Mouse (Mus musculus): ENCODE results near the gene Agps.

Agps gene

DNA sequence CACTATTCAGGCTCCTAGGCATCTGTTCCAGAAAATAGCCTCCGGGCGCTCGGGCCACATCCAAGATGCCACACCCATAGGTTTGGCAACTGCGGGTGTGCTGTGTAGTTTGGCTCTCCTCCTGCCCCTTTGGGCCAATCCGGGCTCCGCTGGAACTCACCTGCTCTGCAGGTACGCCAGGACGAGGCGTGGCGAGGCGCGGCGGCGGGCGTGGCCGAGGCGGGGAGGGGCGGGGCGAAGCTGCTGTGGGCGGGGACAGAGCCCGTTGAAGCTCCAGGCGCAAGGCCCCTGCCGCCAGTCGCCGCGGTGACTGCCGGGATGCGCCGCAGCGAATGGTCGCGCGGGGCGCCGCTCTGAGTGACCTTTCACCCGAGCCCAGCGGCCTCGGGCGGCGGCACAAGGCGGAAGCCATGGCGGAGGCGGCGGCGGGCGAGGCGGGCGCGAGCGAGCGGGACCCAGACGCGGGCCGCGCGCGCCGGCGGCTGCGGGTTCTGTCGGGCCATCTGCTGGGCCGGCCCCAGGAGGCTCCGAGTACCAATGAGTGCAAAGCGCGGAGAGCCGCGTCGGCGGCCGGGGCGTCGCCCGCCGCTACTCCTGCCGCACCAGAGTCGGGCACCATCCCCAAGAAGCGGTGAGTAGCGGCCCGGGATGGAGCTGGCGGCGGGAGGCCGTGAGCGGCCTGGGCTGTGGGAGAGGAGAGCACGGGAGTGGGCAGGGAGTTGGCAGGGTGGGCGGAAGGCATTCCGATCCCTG, at the start of gene Agps:
Gene Agps (plus strand): TSS at position 297 of the 753 bp plus-strand sequence.
- peak; percentile 85 to 86 for DNase-seq

DNA sequence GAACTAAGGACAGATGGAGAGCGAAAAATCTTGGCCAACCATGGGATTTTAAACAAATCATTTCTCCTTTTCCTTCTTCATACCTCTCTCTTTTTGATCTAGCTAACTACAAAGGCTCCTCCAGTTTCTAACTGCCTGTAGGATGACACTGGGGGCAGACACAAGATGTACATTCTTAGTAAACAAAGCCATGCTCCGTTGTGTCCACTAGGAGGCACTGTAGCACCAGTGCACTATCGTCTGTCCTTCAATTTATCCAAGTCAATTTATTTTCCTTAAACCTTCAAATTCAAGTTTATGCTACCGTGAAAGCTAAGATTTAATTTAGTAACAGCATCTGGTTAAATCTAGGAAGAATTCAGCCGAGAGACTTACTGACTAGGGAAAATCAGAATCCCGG, 45.9 kb upstream of the Agps start:
- DNase-seq, result peak in 1 of 2 experiments; percentile 36

DNA sequence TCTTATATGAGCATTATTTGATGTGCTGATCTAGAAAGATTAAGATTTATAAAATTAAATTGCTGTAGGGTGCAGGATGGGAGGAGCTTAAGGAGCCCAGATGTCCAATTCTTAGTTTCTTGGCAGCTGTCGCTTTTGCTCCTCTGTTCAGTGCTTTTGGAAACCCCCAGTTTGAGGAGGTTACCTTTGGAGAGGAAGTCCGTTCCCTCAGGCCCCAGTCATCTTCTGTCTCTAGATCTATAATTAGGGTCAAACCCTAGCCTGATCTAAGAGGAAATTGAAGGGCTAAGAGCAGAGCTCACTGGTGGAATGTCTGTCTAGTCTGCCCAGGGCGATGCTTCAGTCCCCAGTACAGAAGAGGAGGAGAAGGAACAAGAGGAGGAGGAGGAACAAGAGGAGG, 43.5 kb upstream of the Agps start:
- no peak for DNase-seq

DNA sequence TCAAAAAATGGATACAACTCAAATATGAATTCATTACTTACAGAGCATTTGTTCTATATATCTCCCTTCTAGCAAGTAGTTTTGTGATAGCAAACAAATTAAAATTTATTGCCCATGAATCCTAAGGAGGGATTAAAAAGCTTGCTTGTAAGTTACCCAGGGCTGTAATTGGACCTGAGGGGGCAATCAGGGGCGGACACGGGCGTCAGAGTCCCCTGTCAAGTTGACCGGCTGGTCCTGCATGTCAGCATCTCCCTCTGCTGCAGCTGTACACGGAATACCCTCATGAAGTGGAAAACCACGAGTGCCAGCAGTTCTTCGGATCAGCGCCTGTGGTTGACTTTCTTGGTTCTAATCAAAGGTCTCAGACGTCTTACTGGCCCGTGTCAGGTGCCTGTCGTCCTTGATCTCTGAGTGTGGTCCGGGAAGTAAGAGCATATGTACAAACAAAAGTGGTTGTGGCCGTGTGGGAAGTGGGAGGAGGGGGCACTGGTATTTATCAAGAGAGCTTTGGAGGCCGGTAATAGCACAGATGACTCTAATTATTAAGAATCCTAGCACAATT, 41.9 kb upstream of the Agps start:
- DNase-seq, result no peak

DNA sequence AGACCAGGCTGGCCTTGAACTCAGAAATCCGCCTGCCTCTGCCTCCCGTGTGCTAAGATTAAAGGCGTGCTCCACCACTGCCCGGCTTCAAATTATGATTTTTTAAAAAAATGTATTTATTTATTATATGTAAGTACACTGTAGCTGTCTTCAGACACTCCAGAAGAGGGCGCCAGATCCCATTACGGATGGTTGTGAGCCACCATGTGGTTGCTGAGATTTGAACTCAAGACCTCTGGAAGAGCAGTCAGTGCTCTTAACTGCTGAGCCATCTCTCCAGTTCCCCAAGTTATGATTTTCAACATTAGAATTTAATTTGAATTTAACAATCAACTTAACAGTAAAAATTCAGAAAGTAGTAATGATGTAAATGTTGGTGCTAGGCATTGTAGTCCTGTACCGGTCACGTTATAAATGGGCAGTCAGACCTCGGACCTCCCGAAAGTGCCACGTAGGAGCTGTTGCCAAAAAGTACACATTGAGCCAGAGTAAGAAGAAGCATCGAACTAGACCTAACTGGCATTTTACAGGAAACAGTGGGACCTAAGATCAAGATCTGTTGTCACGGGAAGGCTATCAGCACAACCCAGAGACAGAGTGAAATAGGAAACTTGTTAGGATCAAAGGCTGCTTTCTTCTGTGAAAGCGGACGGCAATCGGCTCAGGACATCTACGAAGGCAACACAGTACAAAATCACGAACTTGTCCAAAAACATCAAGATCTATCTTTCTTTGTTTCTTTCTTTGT, 40.2 kb upstream of the Agps start:
- no peak for DNase-seq

DNA sequence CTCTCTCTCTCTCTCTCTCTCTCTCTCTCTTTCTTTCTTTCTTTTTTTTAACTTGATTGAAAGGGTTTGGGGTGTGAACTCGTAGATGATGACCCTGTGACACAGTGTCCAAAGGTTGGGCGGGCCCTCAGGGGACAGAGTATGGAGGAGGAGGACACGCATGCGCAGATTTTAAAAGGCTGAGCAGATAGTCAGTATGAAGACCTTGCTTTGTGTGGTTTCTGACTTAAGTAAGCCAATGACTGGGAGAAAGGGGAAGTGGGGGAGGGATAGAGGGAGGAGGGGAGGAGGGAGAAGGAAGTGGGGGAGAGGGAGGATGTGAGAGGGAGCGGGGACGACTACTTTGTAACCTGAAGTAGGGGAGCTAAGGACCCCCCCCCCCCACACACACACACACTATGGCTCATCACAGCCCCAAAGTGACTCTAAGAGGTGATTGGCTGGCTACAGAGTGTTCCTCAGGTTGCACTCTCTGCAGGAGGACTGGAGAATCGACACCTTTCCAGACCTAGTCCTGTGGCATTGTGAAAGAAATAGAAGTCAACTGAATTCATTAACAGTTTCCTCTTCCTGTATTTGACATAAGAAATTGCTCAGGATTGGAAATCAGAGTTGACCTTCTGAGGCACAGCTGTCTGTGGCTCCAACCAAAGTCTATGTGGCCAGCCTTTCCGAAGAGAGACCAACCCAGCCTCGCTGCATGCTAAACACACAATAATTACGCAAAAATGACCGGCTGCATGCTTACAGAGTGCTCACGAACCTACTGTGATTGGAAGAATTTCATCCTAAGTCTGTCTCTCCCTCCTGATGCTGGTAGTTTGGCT, 39.4 kb upstream of the Agps start:
- DNase-seq, result peak; percentile 23 to 51

DNA sequence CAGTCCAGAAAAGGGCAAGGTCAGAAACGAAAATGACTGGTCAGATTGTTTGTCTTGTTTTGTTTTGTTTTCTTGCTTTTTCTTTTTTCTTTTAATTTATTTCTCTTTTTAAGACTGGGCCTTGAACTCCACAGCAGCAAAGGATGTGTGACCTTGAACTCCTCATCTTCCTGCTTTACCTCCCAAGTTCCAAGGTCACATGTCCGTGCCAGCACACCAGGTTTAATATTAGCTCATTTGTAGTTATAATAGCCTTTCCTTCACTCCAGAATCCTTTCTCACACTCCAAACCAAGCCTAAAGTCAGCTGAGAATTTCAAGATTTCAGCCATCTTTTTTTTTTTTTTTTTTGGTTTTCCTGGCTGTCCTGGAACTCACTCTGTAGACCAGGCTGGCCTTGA, 35.8 kb upstream of the Agps start:
- no peak for DNase-seq

DNA sequence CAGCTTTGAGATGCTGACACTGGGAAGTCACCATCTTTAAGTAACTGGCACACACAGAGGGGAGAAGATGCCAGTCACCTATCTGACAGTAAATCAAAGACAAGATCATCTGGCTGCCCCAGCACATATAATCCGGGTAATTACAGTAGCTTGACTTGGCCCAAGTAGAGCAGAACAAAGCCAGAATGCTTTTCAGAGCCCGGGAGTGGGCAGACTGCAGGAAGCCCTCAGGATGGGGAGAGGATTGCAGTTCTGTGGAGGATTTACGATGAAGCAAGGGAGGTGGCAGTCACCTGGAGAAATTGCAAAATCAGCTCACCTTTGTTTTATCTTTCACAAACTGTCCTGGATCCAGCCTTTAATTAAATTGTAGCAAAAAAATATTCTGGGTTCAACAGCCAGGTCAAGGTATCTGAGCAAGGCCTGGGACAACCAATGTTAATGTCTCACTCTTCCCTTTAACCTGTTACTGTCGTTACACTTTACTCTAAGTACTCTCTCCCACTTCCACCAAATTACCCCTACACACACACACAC, 33.5 kb upstream of the Agps start:
- DNase-seq, result no peak

DNA sequence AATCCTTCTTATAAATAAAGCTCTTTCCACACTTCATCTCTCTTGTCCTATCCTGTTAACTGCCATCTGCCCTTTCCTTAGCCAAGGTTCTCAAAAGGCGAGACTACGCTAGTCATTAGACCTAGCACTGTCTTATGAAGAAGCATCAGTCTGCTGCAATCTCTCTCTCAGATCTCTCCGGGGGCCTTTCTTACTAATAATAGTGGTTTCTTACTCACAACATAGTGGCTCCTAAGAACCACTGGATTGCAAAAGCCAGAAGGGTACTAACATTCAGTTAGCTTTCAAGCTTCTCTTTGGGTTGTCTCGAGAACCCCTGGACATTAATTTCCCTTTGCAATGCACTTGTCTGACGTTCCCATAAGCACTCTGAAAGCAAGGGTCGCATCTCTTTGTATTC, 26.2 kb upstream of the Agps start:
- DNase-seq, result no peak

DNA sequence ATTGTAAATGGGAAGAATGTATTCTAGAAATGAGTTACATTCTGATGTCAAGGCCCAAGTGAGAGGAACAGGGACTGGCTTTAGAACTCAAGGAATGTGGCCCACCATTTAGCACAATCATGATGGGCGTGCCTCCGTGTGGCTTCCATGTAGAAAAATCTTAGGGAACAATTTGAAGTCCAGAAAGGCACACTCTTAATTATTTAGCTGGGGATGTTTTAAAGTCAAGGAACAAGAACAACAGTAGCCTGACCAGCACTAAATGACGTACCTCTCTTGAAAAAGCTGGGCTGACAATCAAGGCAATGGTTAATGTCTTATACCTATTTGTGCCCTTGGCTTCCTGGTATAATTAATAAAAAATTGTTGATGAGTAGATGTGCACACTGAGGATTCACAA, 25.1 kb upstream of the Agps start:
- no peak for DNase-seq

DNA sequence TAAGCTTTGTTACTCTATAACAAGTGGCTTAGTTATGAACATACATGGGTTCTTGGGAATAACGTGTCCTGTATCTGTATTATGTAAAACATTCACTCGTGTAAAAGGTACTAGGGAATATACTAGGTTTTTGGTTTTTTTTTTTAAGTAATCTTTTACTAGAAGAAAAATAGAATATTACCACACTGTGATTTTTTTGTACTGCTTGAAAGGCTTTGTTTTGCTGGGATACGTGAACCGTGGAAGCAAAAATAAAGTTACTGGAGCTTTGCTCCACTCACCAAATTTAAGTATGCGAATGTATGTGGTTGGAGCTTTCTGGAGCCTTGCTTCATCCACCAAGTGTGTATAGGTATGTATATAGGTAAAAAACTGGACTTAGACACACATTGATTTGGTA, 24.5 kb upstream of the Agps start:
- DNase-seq, result no peak

DNA sequence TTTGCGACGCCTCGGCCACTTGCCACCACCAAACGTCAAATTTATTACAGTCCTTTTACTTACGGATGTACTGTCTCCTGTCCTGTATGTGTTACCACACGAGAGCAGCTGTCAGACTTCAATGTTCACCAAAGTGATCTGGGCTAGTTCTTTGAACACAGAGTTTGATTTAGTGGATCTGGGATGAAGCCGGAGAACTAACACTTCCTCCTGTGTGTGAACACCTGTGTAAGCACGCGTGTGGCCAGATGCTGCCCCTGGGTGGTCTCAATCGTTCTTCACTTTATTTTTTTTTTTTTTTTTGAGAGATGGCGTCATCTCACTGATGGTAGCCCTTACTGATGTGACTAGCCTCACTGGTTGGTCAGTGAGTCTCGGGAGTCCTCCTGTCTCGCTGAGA, 17.1 kb upstream of the Agps start:
- DNase-seq, result no peak

DNA sequence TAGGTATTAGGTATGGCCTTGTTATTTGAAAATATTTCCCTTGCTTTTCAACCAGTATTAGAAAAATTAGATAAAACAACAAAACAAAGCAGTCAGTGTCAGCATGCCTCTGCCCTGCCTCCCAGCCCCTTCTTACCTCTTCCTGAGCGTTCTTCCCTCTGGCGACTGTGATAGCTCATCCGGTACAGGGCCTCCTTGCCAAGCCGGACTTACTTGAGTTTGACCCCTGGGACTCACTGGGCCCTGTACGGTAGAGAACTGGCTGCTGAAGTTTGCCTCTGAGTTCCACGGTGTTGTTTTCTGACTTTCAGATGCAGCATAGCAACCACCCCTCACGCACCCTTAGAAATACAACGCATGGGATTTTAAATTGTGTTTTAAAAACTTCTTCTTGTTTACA, 16.5 kb upstream of the Agps start:
- DNase-seq, result no peak

DNA sequence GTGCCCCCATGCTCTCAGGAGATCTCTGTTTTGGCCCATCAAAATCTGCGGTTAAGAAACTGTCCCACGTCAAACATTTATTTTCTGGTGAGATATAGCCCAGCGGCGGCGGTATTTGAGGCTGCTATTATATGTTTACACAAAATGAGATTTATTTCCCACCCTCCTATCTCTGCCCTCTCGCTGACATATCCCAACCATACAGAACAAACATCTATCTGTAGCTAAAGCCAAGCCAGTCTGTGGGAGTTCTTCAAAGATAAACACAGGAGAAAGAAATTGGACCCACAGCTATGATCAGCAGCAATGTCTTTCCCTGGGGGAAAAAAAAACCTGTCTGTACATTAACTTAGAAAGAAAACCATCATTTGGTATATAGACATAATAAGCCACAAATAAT, 15.3 kb upstream of the Agps start:
- DNase-seq, result no peak

DNA sequence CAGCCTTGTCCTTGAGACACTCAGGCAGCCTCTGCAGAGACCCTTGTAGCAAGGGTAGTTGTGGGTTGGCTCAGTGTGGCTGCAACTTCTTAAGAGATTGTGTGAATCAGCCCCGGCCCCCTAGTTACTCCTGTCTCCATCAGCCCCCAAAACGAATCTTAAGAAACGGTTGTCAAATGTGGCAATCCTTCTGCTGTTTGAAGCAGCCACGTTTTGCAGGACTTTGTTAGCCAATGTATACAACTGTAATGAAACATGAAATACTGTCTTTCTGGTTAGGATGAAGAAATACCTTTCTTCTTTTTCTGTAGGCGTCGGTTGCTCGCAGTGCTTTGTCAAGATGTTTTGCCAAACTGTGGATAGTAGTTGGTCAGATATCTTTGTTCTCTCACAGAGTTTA, 13.3 kb upstream of the Agps start:
- no peak for DNase-seq

DNA sequence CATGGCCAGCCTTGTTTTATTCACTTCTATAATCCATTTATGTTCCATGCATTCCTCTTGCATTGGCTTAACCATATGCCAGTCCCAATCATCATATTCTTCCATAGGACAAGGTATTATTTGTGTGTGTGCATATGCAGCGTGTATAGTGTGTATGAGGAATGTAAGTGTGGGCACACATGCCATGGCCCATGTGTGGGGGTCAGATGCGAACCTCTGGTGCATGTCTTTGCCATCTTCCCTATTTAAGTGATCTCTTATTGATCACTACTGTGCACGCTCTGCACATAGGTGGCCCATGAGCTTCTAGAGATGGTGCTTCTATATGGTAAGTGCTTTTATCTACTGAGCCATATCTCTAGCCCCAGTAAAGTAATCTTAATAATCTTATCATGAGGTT, 12.2 kb upstream of the Agps start:
- no peak for DNase-seq

DNA sequence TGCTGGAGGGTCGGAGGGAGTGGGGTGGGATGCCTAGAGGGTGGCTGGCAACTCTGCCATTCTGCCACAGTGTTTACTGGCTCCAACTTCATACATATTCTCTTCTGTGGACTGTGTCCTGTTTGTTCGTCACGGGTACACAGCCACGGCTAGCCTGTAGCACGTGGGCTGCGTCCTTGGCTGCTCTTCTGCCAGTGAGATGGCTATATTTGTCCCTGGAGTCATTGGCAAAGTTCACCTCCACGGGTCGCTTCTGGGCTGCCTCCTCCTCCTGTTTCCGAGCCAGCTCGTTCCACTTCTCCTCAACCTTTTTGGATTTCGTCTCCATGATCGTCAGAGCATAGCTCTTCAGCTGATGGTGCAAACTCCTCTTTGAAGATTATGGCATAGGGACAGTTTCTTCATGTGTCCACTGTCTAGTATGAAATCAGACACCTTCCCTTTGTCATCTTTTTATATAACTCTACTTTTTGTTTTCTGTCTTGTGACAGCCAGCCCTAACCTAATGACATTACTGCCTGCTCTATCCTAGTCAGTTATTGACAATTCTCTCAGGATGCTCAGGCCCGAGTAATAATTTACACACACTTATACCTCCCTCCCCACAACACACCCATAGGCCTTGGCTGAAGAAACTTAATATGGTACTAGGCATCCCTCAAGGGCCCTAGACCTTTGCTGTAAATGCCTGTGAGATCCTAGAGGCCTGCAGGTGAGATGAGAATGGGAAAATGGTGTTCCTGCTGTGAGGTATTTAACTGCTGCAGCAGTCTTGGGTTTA, 9.8 kb upstream of the Agps start:
- no peak for DNase-seq

DNA sequence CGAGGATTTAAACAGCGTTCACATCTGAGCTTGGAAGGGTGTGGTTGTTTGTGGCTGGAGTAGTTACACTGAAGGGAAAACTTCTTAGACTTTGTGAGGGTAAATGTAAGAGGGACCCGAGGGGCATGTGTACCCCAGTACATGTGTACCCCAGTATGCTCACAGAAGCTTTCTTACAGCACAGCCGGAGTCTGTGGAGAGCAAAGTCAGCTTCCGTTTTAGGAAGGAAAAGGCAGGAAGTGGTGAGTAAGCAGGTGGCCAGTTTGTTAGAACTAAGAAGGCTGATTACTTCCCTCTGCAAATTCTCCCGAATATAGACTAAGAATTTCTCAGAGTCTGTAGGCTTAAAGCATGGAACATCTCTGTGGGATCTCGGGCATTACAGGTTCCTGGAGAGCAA, 8.2 kb upstream of the Agps start:
- peak; percentile 27 to 58 for DNase-seq

DNA sequence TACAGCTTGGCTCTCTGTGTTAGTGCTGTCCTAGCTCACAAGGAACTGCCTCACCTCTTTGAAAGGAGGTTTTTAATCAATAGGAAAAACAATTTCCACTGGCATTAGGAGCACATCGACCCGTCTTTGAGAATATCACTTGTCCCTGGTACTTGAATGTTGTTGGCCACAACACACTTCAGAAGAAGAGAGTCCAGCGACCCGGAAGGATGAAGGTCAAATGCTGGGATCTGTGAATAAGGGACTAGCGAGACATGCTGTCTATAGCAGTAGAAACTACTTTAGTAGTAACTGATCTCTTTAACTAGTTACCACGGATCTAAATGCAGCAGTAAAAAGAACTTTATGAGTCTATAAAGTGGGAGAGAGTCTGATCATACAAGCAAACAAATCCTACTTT, 7.8 kb upstream of the Agps start:
- no peak for DNase-seq

DNA sequence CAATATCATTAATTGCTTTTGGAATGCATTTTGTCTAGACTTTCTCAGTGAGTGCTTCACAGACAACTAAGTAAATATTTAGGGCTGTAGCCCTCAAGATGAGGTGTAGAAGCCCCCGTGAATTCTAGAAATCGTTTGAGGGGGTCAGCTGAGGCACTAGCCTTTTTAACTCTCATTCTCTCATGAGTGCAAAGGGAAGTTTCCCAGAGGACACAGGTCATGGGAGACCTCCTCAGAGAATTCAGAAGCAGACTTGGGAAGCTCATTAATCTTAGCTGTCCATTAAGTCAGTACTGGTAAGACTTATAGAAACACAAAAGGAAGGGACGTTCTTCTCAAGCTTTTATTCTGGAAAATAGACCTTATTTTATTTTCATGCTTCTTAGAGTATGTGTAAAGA, 7.1 kb upstream of the Agps start:
- no peak for DNase-seq

DNA sequence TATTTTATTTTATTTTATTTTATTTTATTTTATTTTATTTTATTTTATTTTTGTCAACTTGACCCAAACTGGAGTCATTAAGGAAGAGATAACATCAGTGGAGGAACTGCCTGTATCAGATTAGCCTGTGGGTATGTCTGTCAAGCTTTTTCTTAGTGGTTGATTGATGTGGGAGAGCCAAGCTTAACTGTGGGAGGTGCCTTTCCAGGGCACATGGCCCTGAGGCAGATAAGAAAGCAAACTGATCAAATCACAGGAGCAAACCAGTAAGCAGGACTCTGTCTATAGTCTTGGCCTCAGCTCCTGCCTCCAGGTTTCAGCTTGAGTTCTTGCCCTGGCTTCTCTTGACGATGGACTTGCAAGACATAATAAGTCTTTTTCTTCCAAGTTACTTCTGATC, 6.4 kb upstream of the Agps start:
- DNase-seq, result no peak

DNA sequence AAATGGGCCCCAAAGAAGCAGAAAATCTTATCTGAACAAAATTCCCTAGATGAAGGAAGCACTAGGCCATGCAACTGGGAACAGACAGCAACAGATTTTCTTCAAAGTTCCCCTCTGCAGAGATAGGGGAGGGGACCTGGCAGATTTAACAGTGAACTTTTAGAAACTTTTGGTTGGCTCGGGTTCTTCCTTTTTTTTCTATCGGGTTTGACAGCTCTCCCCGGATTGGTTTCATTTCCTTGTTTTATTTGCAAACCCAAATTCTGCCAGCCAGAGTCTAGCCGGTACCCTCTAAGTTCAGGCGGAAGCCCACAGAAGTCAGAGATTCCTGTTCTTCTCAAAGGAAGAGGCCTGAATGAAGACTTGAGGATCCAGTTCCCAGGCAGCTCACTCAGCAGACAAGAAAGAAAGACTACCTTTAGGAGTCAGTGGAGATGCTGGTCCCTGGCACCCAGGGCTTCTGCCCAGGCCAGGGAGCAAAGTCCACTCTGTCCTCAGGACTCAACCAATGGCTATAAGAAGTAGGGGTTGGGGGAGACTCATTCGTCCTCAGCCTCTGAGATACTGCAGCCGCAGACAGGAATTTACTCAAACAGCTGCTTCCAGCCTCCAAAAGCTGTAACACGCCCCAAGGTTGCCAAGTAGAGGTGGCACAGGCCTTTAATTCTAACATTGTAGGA, 2.9 kb upstream of the Agps start:
- DNase-seq, result no peak
